Mouse (Mus musculus): Measurements from ENCODE around the gene Plce1. TPM values are rescaled to one million over a fixed set of nuclear protein-coding genes. Genes with fewer than 3 reads are reported as not detected.
"Not testable (repeated sequence)": the region's sequence is repeated elsewhere in the genome, so short reads cannot be mapped to it uniquely, and the experiment has no call there.

The Plce1 gene
- total RNA-seq, 2 experiments from 2014 or later = 4.8 to 5.6 TPM

- no peak overlapping the region for H3K27ac ChIP-seq
- no peak for TF ChIP-seq CTCF (IDR thresholded peaks at IDR 0.05)
- intact Hi-C loops (cut with DNase I) = no loop called here
- H3K4me3 ChIP-seq = no peak overlapping the region
- DNase-seq (ENCODE audit: extremely low spot score in 1 of 2, low spot score in 2 of 2) = no peak
Observed at GRCm38 (mm10) chr19:38626246-38627015, 145.5 kb downstream of the Plce1 start.

- DNase-seq (ENCODE audit: extremely low spot score in 1 of 2, low spot score in 2 of 2) = no peak
- intact Hi-C loops (cut with DNase I) = no loop called here
- Histone ChIP-seq H3K27ac (no peak overlapping the region), H3K4me3 (no peak overlapping the region)
- TF ChIP-seq CTCF (IDR thresholded peaks at IDR 0.05) = no peak
Observed at GRCm38 (mm10) chr19:38627075-38627768, 146.3 kb downstream of the Plce1 start.

GRCm38 (mm10) chr19:38632251-38632650, 151.3 kb downstream of the Plce1 start:
- Histone ChIP-seq H3K4me3 (no peak overlapping the region), H3K27ac (no peak overlapping the region)
- DNase-seq (ENCODE audit: extremely low spot score in 1 of 2, low spot score in 2 of 2) = no peak
- TF ChIP-seq CTCF (IDR thresholded peaks at IDR 0.05) = no peak
- intact Hi-C loops (cut with DNase I) = no loop called here

DNA sequence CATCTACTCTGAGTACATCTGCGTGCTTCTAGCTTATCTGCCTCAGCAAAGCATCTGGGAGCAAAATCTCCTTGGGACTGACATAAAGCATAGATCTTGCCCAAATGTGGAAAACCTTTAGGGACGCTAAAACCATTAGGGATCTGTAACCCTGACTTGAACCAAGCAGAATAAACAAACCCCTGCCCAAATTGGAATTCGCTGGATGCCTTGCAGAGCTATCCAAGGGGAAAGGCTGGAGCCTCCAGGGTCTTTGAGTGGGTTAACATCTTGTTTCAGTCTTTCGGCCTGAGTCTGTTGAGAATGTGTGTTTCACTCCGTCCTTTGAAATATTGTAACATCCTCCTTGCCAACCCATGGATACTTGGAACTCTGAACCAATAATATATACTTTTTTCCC, 152.4 kb downstream of the Plce1 start:
- TF ChIP-seq CTCF (IDR thresholded peaks at IDR 0.05) = no peak
- intact Hi-C loops (cut with DNase I) = no loop called here
- Histone ChIP-seq H3K4me3 (no peak overlapping the region), H3K27ac (no peak overlapping the region)
- no peak for DNase-seq (ENCODE audit: extremely low spot score in 1 of 2, low spot score in 2 of 2)

DNA sequence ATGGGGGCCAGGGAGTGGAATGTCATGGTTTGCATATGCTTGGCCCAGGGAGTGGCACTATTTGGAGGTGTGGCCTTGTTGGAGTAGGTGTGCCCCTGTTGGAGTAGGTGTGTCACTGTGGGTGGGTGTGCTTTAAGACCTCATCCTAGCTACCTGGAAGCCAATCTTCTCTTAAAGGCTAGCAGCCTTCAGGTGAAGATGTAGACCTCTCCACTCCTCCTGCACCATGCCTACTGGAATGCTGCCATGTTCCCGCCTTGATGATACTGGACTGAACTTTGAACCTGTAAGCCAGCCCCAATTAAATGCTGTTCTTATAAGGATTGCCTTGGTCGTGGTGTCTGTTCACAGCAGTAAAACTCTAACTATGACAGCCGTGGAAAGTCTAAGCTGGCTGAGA, 158.1 kb downstream of the Plce1 start:
- no peak for TF ChIP-seq CTCF (IDR thresholded peaks at IDR 0.05)
- Histone ChIP-seq H3K27ac (no peak overlapping the region), H3K4me3 (no peak overlapping the region)
- no peak for DNase-seq (ENCODE audit: extremely low spot score in 1 of 2, low spot score in 2 of 2)
- intact Hi-C loops (cut with DNase I) = no loop called here

DNA sequence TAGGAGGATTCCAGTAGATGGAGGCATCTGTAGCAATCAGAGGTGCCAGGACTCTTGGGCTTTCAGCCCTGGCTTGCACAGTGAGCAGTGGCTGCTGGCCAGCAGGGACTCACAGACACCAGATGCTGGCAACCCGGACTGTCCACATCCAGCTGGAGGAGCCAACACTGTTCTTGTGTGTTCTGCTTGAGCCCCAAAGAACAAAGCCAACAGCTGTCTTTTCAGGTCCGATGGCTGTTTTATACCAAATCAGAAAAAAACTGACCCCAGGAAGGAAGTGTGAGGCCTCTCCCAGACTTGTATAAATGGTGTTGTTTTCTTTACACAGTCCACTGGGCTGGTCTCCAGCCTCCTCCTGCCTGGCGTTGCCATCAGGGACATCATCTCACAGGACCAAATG, 158.9 kb downstream of the Plce1 start:
- intact Hi-C loops (cut with DNase I) = loop anchor here (5.0 kb wide), 1 partner anchor 73 kb away; no protein-coding TSS in a partner anchor
- no peak for TF ChIP-seq CTCF (IDR thresholded peaks at IDR 0.05)
- DNase-seq (ENCODE audit: extremely low spot score in 1 of 2, low spot score in 2 of 2) = peak in 1 of 2 experiments; percentile 15
- Histone ChIP-seq H3K4me3 (no peak overlapping the region), H3K27ac (no peak overlapping the region)

- intact Hi-C loops (cut with DNase I) = loop anchor here (5.0 kb wide), 1 partner anchor 75 kb away; no protein-coding TSS in a partner anchor
- H3K4me3 ChIP-seq; H3K27ac ChIP-seq; DNase-seq (ENCODE audit: extremely low spot score in 1 of 2, low spot score in 2 of 2): not testable (repeated sequence)
- TF ChIP-seq CTCF (IDR thresholded peaks at IDR 0.05) = peak; percentile 39
Observed at GRCm38 (mm10) chr19:38642515-38642914, 161.6 kb downstream of the Plce1 start.

DNA sequence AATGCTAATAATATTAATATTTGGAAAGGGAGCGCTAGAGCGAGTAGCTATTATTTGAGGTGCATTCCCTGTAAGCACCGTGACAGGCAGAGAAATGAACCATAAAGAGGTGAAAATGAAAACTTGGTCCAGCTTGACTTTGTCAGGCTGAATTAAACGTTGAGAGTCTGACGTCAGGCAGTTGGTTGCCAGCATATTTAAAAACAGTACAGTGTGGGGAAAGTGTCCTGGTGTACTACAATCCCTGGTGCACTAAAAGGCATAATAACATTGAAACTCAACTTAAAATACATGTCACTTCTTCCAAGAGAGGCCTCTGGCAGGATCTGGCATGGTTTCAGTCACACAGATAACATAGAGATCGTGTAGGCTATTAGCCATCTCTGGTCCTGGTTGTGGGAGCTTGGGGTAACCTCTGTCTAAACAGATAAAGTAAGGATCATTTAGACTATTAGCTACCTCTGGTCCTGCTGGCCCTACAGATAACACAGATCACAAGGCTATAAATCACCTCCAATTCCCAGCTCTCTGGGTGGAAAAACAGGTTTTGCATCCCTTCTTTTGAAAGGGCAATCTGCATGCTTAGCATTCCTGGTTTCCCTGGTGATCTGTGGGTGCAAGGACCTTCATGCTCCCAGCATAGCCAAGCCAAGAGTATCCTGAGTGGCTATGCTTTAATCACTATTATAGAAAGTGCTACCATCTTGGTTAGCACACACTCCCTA, 164.1 kb downstream of the Plce1 start:
- no peak for DNase-seq (ENCODE audit: extremely low spot score in 1 of 2, low spot score in 2 of 2)
- H3K27ac ChIP-seq = no peak overlapping the region
- no peak overlapping the region for H3K4me3 ChIP-seq
- no peak for TF ChIP-seq CTCF (IDR thresholded peaks at IDR 0.05)
- intact Hi-C loops (cut with DNase I) = loop anchor here (5.0 kb wide), 1 partner anchor 78 kb away; no protein-coding TSS in a partner anchor

DNA sequence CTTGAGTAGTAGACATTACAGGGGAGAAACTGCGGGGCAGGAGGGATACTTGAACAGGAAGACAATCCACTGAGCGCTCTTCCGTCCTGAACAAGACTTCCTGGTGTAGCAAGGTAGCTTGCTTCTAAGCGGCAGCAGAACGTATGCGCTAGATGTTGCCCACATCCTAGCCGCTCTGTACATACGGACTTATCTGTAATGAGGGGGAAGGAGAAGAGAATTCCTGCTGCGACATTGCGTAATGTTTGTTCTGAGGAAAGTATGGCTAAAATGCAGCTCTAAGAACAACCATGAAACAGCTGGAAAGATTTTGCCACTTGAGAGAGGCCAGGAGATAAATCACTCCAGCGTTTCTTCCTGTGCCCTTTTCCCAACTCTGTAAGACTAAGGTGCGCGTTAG, 177.1 kb downstream of the Plce1 start:
- intact Hi-C loops (cut with DNase I) = no loop called here
- no peak overlapping the region for H3K27ac ChIP-seq
- no peak overlapping the region for H3K4me3 ChIP-seq
- no peak for DNase-seq (ENCODE audit: extremely low spot score in 1 of 2, low spot score in 2 of 2)
- no peak for TF ChIP-seq CTCF (IDR thresholded peaks at IDR 0.05)

- TF ChIP-seq CTCF (IDR thresholded peaks at IDR 0.05) = no peak
- DNase-seq (ENCODE audit: extremely low spot score in 1 of 2, low spot score in 2 of 2) = no peak
- Histone ChIP-seq H3K4me3 (no peak overlapping the region), H3K27ac (no peak overlapping the region)
- intact Hi-C loops (cut with DNase I) = no loop called here
Observed at GRCm38 (mm10) chr19:38665398-38665797, 184.5 kb downstream of the Plce1 start.

GRCm38 (mm10) chr19:38672015-38672600, 191.2 kb downstream of the Plce1 start:
- intact Hi-C loops (cut with DNase I) = no loop called here
- TF ChIP-seq CTCF (IDR thresholded peaks at IDR 0.05) = no peak
- Histone ChIP-seq H3K27ac (no peak overlapping the region), H3K4me3 (no peak overlapping the region)
- no peak for DNase-seq (ENCODE audit: extremely low spot score in 1 of 2, low spot score in 2 of 2)

DNA sequence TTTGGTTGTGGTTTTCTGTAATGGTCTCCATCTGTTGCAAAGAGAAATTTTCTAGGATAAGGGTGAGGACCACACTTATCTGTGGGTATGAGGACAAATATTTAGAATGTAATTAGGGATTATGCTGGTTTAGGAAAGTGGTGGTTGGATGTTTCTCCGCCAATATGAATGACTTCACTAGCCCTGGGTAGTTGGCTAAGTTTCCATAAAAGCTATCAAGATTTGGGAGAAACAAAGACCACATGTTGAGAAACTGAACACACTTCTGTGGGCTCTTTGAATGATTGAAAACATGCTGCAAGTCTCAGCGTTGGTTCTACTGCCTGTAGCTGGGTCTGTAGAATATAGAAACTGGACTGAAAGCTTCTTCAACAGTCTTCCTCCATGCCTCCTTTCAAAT, 193.0 kb downstream of the Plce1 start:
- no peak for DNase-seq (ENCODE audit: extremely low spot score in 1 of 2, low spot score in 2 of 2)
- H3K27ac ChIP-seq = no peak overlapping the region
- H3K4me3 ChIP-seq = no peak overlapping the region
- TF ChIP-seq CTCF (IDR thresholded peaks at IDR 0.05) = no peak
- intact Hi-C loops (cut with DNase I) = no loop called here

Data from left cerebral cortex, adult 2 months (tissue).